Mouse (Mus musculus): Measurements from ENCODE around the gene Ift52.

GRCm38 (mm10) chr2:162973206-162973605 lies 43.9 kb upstream of the Ift52 start:
- no peak for TF ChIP-seq CTCF (IDR thresholded peaks at IDR 0.05)
- TF ChIP-seq POLR2A (IDR thresholded peaks at IDR 0.05; ENCODE audit: insufficient read depth, low read depth, low read length), result no peak

Measured in heart, adult 2 months (tissue).